In the genomic region with DNA sequence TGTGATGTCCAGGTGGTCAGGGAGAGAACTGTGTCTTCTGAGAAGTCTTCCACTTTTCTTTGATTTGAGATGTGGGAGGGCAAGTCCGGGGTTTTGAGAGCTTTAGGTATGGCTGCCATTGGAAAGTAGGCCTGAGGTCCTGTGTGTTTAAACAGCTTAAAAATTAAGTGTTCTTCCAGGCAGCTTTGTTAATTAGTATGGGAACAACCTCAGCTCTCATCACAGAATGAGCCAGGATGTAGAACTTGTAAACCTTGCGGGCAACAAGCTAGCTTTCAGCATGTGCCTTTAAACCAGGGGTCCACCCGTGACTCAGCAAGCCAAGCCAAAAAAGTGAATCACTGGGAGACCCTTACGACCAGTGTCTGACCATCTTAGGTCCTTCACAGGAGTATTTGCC, we compare ENCODE assay signal across 22 mouse cellular contexts.
"Had no signal": no experiment of that assay in that cellular context is flagged by ENCODE, and none has a peak within 500 bp of the region (broad histone marks: within the 10 kb centered on the region; RNA-seq: fewer than 3 reads in every experiment).

No protein-coding gene starts in this region.

- ATAC-seq: forebrain, embryonic 15.5 days; forebrain, postnatal 0 days; hindbrain, postnatal 0 days; intestine, embryonic 16.5 days; liver, embryonic 12.5 days had no signal

- H3K4me3 ChIP-seq: forebrain, embryonic 15.5 days; heart, embryonic 10.5 days; heart, embryonic 12.5 days; hindbrain, embryonic 13.5 days; hindbrain, embryonic 15.5 days; limb, embryonic 13.5 days; limb, embryonic 15.5 days; liver, embryonic 12.5 days had no signal

- DNase-seq: forebrain, postnatal 0 days; gastrocnemius, postnatal 14 days; gastrocnemius, postnatal 36 days; heart, adult 18-20 months; heart, postnatal 10 days; heart, postnatal 36 days; layer of hippocampus, adult 9-11 months; layer of hippocampus, postnatal 36 days; left cerebral cortex, postnatal 4 days; lung, adult 18-20 months had no signal

- H3K9ac ChIP-seq: forebrain, embryonic 15.5 days; forebrain, postnatal 0 days; heart, embryonic 12.5 days; hindbrain, embryonic 13.5 days; hindbrain, embryonic 15.5 days; limb, embryonic 13.5 days; limb, embryonic 15.5 days; liver, embryonic 12.5 days; liver, embryonic 14.5 days had no signal

- H3K4me2 ChIP-seq: forebrain, embryonic 15.5 days; heart, embryonic 12.5 days; hindbrain, embryonic 13.5 days; hindbrain, embryonic 15.5 days; limb, embryonic 13.5 days; limb, embryonic 15.5 days; liver, embryonic 12.5 days had no signal

- H3K36me3 ChIP-seq: forebrain, embryonic 15.5 days; heart, embryonic 10.5 days; heart, embryonic 12.5 days; hindbrain, embryonic 13.5 days; hindbrain, embryonic 15.5 days; limb, embryonic 13.5 days; limb, embryonic 15.5 days; liver, embryonic 12.5 days had no signal

- H3K4me1 ChIP-seq: heart, embryonic 10.5 days; heart, embryonic 12.5 days; hindbrain, embryonic 13.5 days; liver, embryonic 12.5 days had no signal

- H3K27me3 ChIP-seq: forebrain, embryonic 15.5 days; heart, embryonic 12.5 days; hindbrain, embryonic 13.5 days; hindbrain, embryonic 15.5 days; limb, embryonic 13.5 days; limb, embryonic 15.5 days; liver, embryonic 12.5 days had no signal

- H3K27ac ChIP-seq: forebrain, embryonic 15.5 days; heart, embryonic 10.5 days; hindbrain, embryonic 13.5 days; hindbrain, embryonic 15.5 days; hindbrain, postnatal 0 days; kidney, postnatal 0 days; limb, embryonic 13.5 days; limb, embryonic 15.5 days; liver, embryonic 12.5 days; liver, embryonic 14.5 days had no signal

- H3K9me3 ChIP-seq: forebrain, embryonic 15.5 days; heart, embryonic 10.5 days; heart, embryonic 12.5 days; hindbrain, embryonic 13.5 days; hindbrain, embryonic 15.5 days; limb, embryonic 13.5 days; limb, embryonic 15.5 days; liver, embryonic 12.5 days had no signal
